Mouse (Mus musculus) embryonic facial prominence, embryonic 15.5 days (tissue): ENCODE measurements at regions not wholly inside any gene's neighbourhood (a gene's known extent, or its start where the extent isn't known, plus 50 kb on each side); places are given as distances from the start of the nearest gene placed in this dataset.

Experiments
- ATAC-seq: fragments of 200-750 bp; cut with Nextera tagmentation; 2 replicates; pipeline ENCODE4 v1.8.0; 2017; ENCODE audit warnings: low read depth, moderate TSS enrichment; ENCODE audit not compliant: insufficient number of reproducible peaks, low FRiP score, low TSS enrichment
- H3K27ac ChIP-seq: fragments of 300-500 bp; sonication (generic); replicated peaks from 2 replicates; pipeline ENCODE4 v1.5.1; 2015; ENCODE audit warnings: mild to moderate bottlenecking, inconsistent platforms
- H3K27me3 ChIP-seq: fragments of 300-500 bp; sonication (generic); 2 replicates; pipeline ENCODE4 v1.6.1; 2015; ENCODE audit warnings: inconsistent platforms
- H3K36me3 ChIP-seq: fragments of 300-500 bp; sonication (generic); 2 replicates; pipeline ENCODE4 v1.6.1; 2015; ENCODE audit warnings: mild to moderate bottlenecking, inconsistent platforms
- H3K4me1 ChIP-seq: fragments of 300-500 bp; sonication (generic); 2 replicates; pipeline ENCODE4 v1.6.1; 2015; ENCODE audit warnings: inconsistent platforms
- H3K4me2 ChIP-seq: fragments of 300-500 bp; sonication (generic); replicated peaks from 2 replicates; pipeline ENCODE4 v1.6.1; 2015; ENCODE audit warnings: mild to moderate bottlenecking, inconsistent platforms
- H3K4me3 ChIP-seq: fragments of 300-500 bp; sonication (generic); replicated peaks from 2 replicates; pipeline ENCODE4 v1.5.1; 2015; ENCODE audit warnings: mild to moderate bottlenecking, inconsistent platforms
- H3K9ac ChIP-seq: fragments of 300-500 bp; sonication (generic); 2 replicates; pipeline ENCODE4 v1.6.1; 2015; ENCODE audit warnings: inconsistent platforms
- H3K9me3 ChIP-seq: fragments of 300-500 bp; sonication (generic); replicated peaks from 2 replicates; pipeline ENCODE4 v1.6.1; 2016; ENCODE audit warnings: inconsistent platforms
- WGBS: fragments of 180-500 bp; shearing (Covaris S2); methylation state at CpG from one replicate; pipeline ENCODE4 v1.1.7; 2015; 5-methylcytosine and 5-hydroxymethylcytosine counted together

DNA sequence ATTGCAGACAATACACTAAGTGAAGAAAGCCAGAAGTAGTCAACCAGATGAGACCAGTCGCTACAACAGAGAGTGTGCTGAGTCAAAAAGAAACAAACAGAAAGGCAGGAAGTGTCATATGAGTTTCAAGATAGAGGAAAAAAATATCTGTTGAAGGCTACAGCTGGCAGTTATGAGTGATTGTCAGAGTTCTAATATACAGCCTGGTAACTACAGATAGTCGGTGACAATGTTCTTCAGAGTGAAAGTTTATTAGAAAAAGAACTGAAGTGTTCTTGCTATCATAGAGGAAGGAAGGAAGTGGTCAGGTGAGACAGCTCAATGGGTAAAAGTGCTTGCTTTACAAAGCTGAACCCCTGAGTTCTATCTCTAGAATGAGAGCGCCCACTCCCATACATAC, 499.1 kb downstream of the Adgrl2 start:
- Histone ChIP-seq H3K9ac (no peak overlapping the region), H3K4me3 (no peak overlapping the region), H3K4me1 (no peaks in the 10 kb centered on the region), H3K27me3 (no peaks in the 10 kb centered on the region), H3K36me3 (no peaks in the 10 kb centered on the region), H3K9me3 (no peaks in the 10 kb centered on the region), H3K4me2 (no peak overlapping the region), H3K27ac (no peak overlapping the region)
- ATAC-seq, result no peak
- 86% methylated on average over 3 of the region's 3 CpGs for WGBS

DNA sequence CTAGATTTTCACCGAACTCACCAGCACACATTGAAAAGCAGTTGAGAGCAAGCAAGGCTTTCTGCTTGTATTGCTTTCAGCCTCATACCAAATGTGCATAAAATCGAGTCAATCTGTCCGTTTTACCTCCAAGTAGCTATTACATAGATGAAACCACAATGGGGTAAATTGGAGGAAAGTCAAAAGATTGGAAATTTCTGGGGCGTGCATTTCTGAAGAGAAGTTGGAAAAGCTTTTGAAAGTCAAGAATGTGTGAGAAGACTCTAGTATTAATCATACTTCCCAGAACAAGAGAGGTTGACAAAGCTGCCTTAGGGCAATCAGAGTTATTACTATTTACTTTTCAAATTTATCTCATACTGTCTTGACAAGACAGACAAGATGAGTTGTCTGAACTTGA, 501.2 kb downstream of the Adgrl2 start:
- Histone ChIP-seq H3K4me3 (no peak overlapping the region), H3K9ac (no peak overlapping the region), H3K27ac (no peak overlapping the region), H3K9me3 (no peaks in the 10 kb centered on the region), H3K4me1 (no peaks in the 10 kb centered on the region), H3K4me2 (no peak overlapping the region), H3K27me3 (no peaks in the 10 kb centered on the region), H3K36me3 (no peaks in the 10 kb centered on the region)
- no peak for ATAC-seq
- 34% methylated on average over 4 of the region's 4 CpGs for WGBS

GRCm38 (mm10) chr3:148487949-148488348, 502.4 kb downstream of the Adgrl2 start:
- H3K4me3 ChIP-seq, result no peak overlapping the region
- no peak overlapping the region for H3K27ac ChIP-seq
- no peaks in the 10 kb centered on the region for H3K4me1 ChIP-seq
- WGBS, result 81% methylated on average over 5 of the region's 5 CpGs
- H3K9ac ChIP-seq, result no peak overlapping the region
- ATAC-seq, result no peak
- H3K9me3 ChIP-seq, result no peaks in the 10 kb centered on the region
- H3K36me3 ChIP-seq, result no peaks in the 10 kb centered on the region
- H3K27me3 ChIP-seq, result no peaks in the 10 kb centered on the region
- no peak overlapping the region for H3K4me2 ChIP-seq

DNA sequence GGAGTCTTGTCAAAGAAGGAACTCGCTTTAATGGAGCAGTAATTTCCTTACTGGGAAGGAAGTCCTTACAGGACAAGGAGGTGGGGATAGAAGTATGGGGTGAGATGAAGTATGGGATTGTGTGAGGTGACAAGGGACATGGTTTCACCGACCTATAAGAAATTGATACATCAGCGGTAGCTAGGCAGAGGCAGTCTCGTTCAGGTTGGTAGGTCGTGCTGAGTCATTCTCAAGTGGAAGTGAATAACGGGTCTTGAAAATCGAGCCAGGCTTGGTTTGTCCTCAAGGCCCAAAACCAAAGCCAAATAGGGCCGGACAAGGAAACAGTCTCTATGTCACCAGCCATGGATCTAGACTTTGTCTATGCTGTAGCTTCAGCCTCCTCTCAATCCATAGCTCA, 514.5 kb downstream of the Adgrl2 start:
- 87% methylated on average over 8 of the region's 8 CpGs for WGBS
- Histone ChIP-seq H3K9me3 (no peaks in the 10 kb centered on the region), H3K9ac (no peak overlapping the region), H3K4me3 (no peak overlapping the region), H3K4me1 (no peaks in the 10 kb centered on the region), H3K36me3 (no peaks in the 10 kb centered on the region), H3K27ac (no peak overlapping the region), H3K27me3 (no peaks in the 10 kb centered on the region), H3K4me2 (no peak overlapping the region)
- no peak for ATAC-seq

- Histone ChIP-seq H3K4me1 (no peaks in the 10 kb centered on the region), H3K9ac (no peak overlapping the region), H3K9me3 (no peaks in the 10 kb centered on the region), H3K27ac (no peak overlapping the region), H3K27me3 (no peaks in the 10 kb centered on the region), H3K36me3 (no peaks in the 10 kb centered on the region), H3K4me3 (no peak overlapping the region), H3K4me2 (no peak overlapping the region)
- 68% methylated on average over 6 of the region's 6 CpGs for WGBS
- no peak for ATAC-seq
Measured at GRCm38 (mm10) chr3:148472943-148473444, 517.4 kb downstream of the Adgrl2 start.

GRCm38 (mm10) chr3:148465456-148465855, 524.9 kb downstream of the Adgrl2 start:
- H3K27me3 ChIP-seq, result no peaks in the 10 kb centered on the region
- 72% methylated on average over 3 of the region's 3 CpGs for WGBS

GRCm38 (mm10) chr3:148462791-148463190, 527.6 kb downstream of the Adgrl2 start:
- H3K9ac ChIP-seq, result no peak overlapping the region
- ATAC-seq, result no peak
- 90% methylated on average over 10 of the region's 10 CpGs for WGBS
- no peaks in the 10 kb centered on the region for H3K27me3 ChIP-seq
- no peaks in the 10 kb centered on the region for H3K9me3 ChIP-seq
- no peak overlapping the region for H3K4me3 ChIP-seq
- no peaks in the 10 kb centered on the region for H3K36me3 ChIP-seq
- no peak overlapping the region for H3K4me2 ChIP-seq
- no peaks in the 10 kb centered on the region for H3K4me1 ChIP-seq
- no peak overlapping the region for H3K27ac ChIP-seq

More at GRCm38 (mm10) chr3:148465456-148465855, 524.9 kb downstream of the Adgrl2 start:
- Histone ChIP-seq H3K9me3 (no peaks in the 10 kb centered on the region), H3K4me1 (no peaks in the 10 kb centered on the region), H3K4me3 (no peak overlapping the region), H3K27ac (no peak overlapping the region), H3K9ac (no peak overlapping the region), H3K4me2 (no peak overlapping the region), H3K36me3 (no peaks in the 10 kb centered on the region)
- no peak for ATAC-seq

DNA sequence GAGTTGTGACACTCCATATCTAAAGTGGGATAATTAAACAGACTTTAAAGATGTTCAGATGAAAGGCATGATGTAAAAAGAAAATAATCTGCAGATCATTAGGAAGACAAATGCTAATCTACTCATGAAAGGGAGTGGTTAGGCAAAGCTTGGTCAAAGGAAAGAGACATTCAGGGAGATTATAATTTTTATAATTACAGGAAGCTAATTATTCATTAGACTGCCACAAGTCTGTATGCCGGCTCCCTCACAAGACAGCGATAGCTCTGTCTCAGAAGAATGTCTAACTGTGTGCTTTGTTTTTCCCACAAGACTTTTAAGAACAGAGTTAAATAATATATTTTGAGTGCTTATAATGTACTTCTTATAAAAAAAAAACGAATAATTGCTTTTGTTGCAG, 541.5 kb downstream of the Adgrl2 start:
- H3K27ac ChIP-seq, result no peak overlapping the region
- no peaks in the 10 kb centered on the region for H3K36me3 ChIP-seq
- H3K9ac ChIP-seq, result no peak overlapping the region
- no peaks in the 10 kb centered on the region for H3K4me1 ChIP-seq
- H3K4me2 ChIP-seq, result no peak overlapping the region
- H3K9me3 ChIP-seq, result no peaks in the 10 kb centered on the region
- no peak for ATAC-seq
- 55% methylated on average over 3 of the region's 3 CpGs for WGBS
- H3K4me3 ChIP-seq, result no peak overlapping the region
- no peaks in the 10 kb centered on the region for H3K27me3 ChIP-seq

DNA sequence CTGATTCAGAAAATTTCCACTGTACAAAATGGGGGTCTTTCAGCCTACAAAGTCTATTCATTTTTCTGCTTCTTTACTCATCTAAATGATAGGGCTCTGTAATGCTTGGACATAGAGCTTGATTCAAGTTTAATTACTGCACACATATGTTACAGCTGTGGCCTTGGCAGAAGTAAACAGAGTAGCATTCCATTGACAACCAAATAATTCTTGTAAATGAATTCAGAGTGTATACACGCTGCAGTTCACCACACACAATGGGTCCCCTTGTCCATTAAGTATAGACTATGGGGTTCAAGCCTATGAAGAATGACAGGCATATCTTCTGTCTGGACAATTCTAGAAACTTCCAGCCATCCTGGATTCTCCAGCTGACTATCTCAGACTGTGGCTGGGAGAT, 541.9 kb downstream of the Adgrl2 start:
- ATAC-seq, result no peak
- Histone ChIP-seq H3K9me3 (no peaks in the 10 kb centered on the region), H3K4me3 (no peak overlapping the region), H3K4me2 (no peak overlapping the region), H3K4me1 (no peaks in the 10 kb centered on the region), H3K9ac (no peak overlapping the region), H3K27me3 (no peaks in the 10 kb centered on the region), H3K36me3 (no peaks in the 10 kb centered on the region), H3K27ac (no peak overlapping the region)
- WGBS, result 31% methylated on average over 1 of the region's 1 CpGs

GRCm38 (mm10) chr3:148446845-148447244, 543.5 kb downstream of the Adgrl2 start:
- 83% methylated on average over 1 of the region's 1 CpGs for WGBS
- H3K4me2 ChIP-seq, result no peak overlapping the region

GRCm38 (mm10) chr3:148443012-148443411, 547.3 kb downstream of the Adgrl2 start:
- Histone ChIP-seq H3K4me3 (no peak overlapping the region), H3K36me3 (no peaks in the 10 kb centered on the region), H3K9ac (no peak overlapping the region), H3K4me1 (no peaks in the 10 kb centered on the region), H3K4me2 (no peak overlapping the region), H3K9me3 (no peaks in the 10 kb centered on the region), H3K27me3 (no peaks in the 10 kb centered on the region), H3K27ac (no peak overlapping the region)
- no peak for ATAC-seq
- 56% methylated on average over 3 of the region's 3 CpGs for WGBS

More at GRCm38 (mm10) chr3:148446845-148447244, 543.5 kb downstream of the Adgrl2 start:
- Histone ChIP-seq H3K27ac (no peak overlapping the region), H3K27me3 (no peaks in the 10 kb centered on the region), H3K9me3 (no peaks in the 10 kb centered on the region), H3K4me1 (no peaks in the 10 kb centered on the region), H3K9ac (no peak overlapping the region), H3K4me3 (no peak overlapping the region), H3K36me3 (no peaks in the 10 kb centered on the region)
- no peak for ATAC-seq

DNA sequence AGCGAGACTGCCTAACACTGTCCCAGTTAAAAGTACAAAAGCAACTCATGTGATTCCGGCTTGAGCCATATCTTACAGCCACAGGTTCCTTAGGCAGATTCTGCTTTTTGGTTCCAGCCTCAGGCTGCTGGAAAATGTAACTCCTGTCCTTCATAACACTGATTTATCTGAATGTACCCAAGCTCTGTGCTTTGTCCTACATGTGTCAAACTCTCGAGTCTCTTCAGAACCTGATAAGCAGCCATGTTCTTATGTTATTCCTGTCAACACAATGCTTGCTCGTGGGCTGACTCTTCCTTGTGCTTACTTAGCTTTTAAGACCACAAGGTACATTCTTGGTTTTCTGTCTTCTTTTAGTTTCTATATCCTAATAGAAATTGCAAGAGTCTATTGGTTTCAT, 556.3 kb downstream of the Adgrl2 start:
- Histone ChIP-seq H3K4me1 (no peaks in the 10 kb centered on the region), H3K9me3 (no peaks in the 10 kb centered on the region), H3K9ac (no peak overlapping the region), H3K4me3 (no peak overlapping the region), H3K27ac (no peak overlapping the region), H3K36me3 (no peaks in the 10 kb centered on the region), H3K4me2 (no peak overlapping the region), H3K27me3 (no peaks in the 10 kb centered on the region)
- WGBS, result 81% methylated on average over 4 of the region's 4 CpGs
- no peak for ATAC-seq
